Mouse (Mus musculus) CH12.LX (cell line): ENCODE data around the gene Pram1. TPM values are rescaled to one million over a fixed set of nuclear protein-coding genes. Genes with fewer than 3 reads are reported as not detected.

Experiments used
- DNase-seq: peaks from one replicate; pipeline ENCODE4 v3.0.0-alpha.2; 2013; ENCODE audit errors: extremely low read depth
- H3K27ac ChIP-seq: 2 replicates; pipeline ENCODE4 v1.5.1; 2012; ENCODE audit warnings: low read depth, mild to moderate bottlenecking, control low read depth, moderate library complexity; ENCODE audit not compliant: insufficient read depth
- H3K27me3 ChIP-seq: replicated peaks from 2 replicates; pipeline ENCODE3; 2012; ENCODE audit warnings: inconsistent platforms
- H3K36me3 ChIP-seq, 2 experiments: replicated peaks in 1 of 2; 2 replicates each; pipeline versions ENCODE3 to v1.6.1; 2012; ENCODE audit warnings: inconsistent platforms in 1 of 2, low read length in 1 of 2, mild to moderate bottlenecking in 1 of 2, mixed read lengths in 1 of 2, moderate library complexity in 1 of 2; ENCODE audit not compliant: control insufficient read depth in 1 of 2, insufficient read depth in 1 of 2
- H3K4me1 ChIP-seq, 2 experiments: 2 replicates each; pipeline ENCODE4 v1.6.1; 2012; ENCODE audit warnings: inconsistent platforms in 1 of 2, moderate library complexity in 1 of 2; ENCODE audit not compliant: insufficient read depth in 2 of 2, control insufficient read depth in 1 of 2
- H3K4me2 ChIP-seq: 2 replicates; pipeline ENCODE4 v1.6.1; 2012; ENCODE audit warnings: low read depth, mild to moderate bottlenecking, control low read depth; ENCODE audit not compliant: poor library complexity, insufficient read depth, severe bottlenecking
- H3K4me3 ChIP-seq, 3 experiments: fragments of 150-350 bp in 1 of 3; sonication (generic) in 1 of 3; replicated peaks in 1 of 3; 2 replicates each; pipeline versions ENCODE3 to v1.5.1; 2011 to 2012; ENCODE audit warnings: low read depth in 2 of 3, low read length in 2 of 3, mild to moderate bottlenecking in 2 of 3, moderate library complexity in 2 of 3, control low read depth in 1 of 3, improper control_type of control experiment in 1 of 3, inconsistent platforms in 1 of 3, mixed read lengths in 1 of 3; ENCODE audit not compliant: poor library complexity in 1 of 3
- H3K79me2 ChIP-seq: replicated peaks from 2 replicates; pipeline ENCODE4 v1.6.1; 2012; ENCODE audit warnings: mild to moderate bottlenecking, moderate library complexity; ENCODE audit not compliant: control insufficient read depth, poor library complexity, insufficient read depth, severe bottlenecking; ENCODE audit errors: extremely low read depth
- H3K9ac ChIP-seq: 2 replicates; pipeline ENCODE4 v1.6.1; 2012; ENCODE audit warnings: low read depth, mild to moderate bottlenecking, control low read depth, moderate library complexity; ENCODE audit not compliant: insufficient read depth
- H3K9me3 ChIP-seq: replicated peaks from 2 replicates; pipeline ENCODE3; 2012; ENCODE audit warnings: low read length, inconsistent platforms, mixed read lengths
- CHD1 ChIP-seq: IDR thresholded peaks from 2 replicates; pipeline ENCODE4 v1.6.1; 2012; ENCODE audit warnings: low read depth, low read length, improper control_type of control experiment, inconsistent platforms
- CHD2 ChIP-seq: IDR thresholded peaks from 2 replicates; pipeline ENCODE4 v1.6.1; 2011; ENCODE audit warnings: low read length, improper control_type of control experiment
- CTCF ChIP-seq, 2 experiments: IDR thresholded peaks in 1 of 2; conservative IDR thresholded peaks in 1 of 2; 2 replicates each; pipeline ENCODE4 v1.5.1; 2011 to 2012; ENCODE audit warnings: low read depth in 2 of 2, low read length in 2 of 2, improper control_type of control experiment in 1 of 2, inconsistent platforms in 1 of 2, mild to moderate bottlenecking in 1 of 2, moderate library complexity in 1 of 2
- ELF1 ChIP-seq: IDR thresholded peaks from 2 replicates; pipeline ENCODE4 v1.6.1; 2014; ENCODE audit warnings: low read depth, mild to moderate bottlenecking, inconsistent platforms, low read length, improper control_type of control experiment
- GABPA ChIP-seq: IDR thresholded peaks from 2 replicates; pipeline ENCODE4 v1.6.1; 2012; ENCODE audit warnings: low read depth, low read length, improper control_type of control experiment, inconsistent platforms; ENCODE audit not compliant: insufficient replicate concordance
- IRF4 ChIP-seq: IDR thresholded peaks from 2 replicates; pipeline ENCODE4 v1.6.1; 2014; ENCODE audit warnings: low read depth, mild to moderate bottlenecking, inconsistent platforms, low read length, improper control_type of control experiment
- KAT2A ChIP-seq: IDR thresholded peaks from 2 replicates; pipeline ENCODE4 v1.6.1; 2012; ENCODE audit warnings: low read length, improper control_type of control experiment, inconsistent platforms; ENCODE audit not compliant: insufficient replicate concordance
- MAZ ChIP-seq: IDR thresholded peaks from 2 replicates; pipeline ENCODE4 v1.6.1; 2012; ENCODE audit warnings: low read depth, mild to moderate bottlenecking, inconsistent platforms, low read length, improper control_type of control experiment, moderate library complexity
- MEF2A ChIP-seq: IDR thresholded peaks from 2 replicates; pipeline ENCODE4 v1.6.1; 2014; ENCODE audit warnings: low read depth, mild to moderate bottlenecking, inconsistent platforms, low read length, improper control_type of control experiment, borderline replicate concordance
- MXI1 ChIP-seq: IDR thresholded peaks from 2 replicates; pipeline ENCODE4 v1.6.1; 2011; ENCODE audit warnings: mild to moderate bottlenecking, low read depth, low read length, improper control_type of control experiment
- NELFE ChIP-seq: IDR thresholded peaks from 2 replicates; pipeline ENCODE4 v1.6.1; 2011; ENCODE audit warnings: low read depth, low read length, improper control_type of control experiment
- NRF1 ChIP-seq: IDR thresholded peaks from 2 replicates; pipeline ENCODE4 v1.6.1; 2014; ENCODE audit warnings: low read depth, mild to moderate bottlenecking, inconsistent platforms, low read length, improper control_type of control experiment, moderate library complexity
- PAX5 ChIP-seq: IDR thresholded peaks from 2 replicates; pipeline ENCODE4 v1.6.1; 2012; ENCODE audit warnings: low read length, inconsistent platforms, mixed read lengths
- POLR2A ChIP-seq: IDR thresholded peaks from 2 replicates; pipeline ENCODE4 v1.6.1; 2011; ENCODE audit warnings: low read depth, mild to moderate bottlenecking, improper control_type of control experiment, low read length
- RAD21 ChIP-seq: IDR thresholded peaks from 2 replicates; pipeline ENCODE4 v1.6.1; 2011; ENCODE audit warnings: low read depth, mild to moderate bottlenecking, low read length, improper control_type of control experiment, moderate library complexity
- SIN3A ChIP-seq: IDR thresholded peaks from 2 replicates; pipeline ENCODE4 v1.6.1; 2012; ENCODE audit warnings: low read length, improper control_type of control experiment, inconsistent platforms
- SMC3 ChIP-seq: IDR thresholded peaks from 2 replicates; pipeline ENCODE4 v1.6.1; 2011; ENCODE audit warnings: low read depth, low read length, improper control_type of control experiment
- TBP ChIP-seq: conservative IDR thresholded peaks from 2 replicates; pipeline ENCODE4 v1.6.1; 2011; ENCODE audit warnings: low read depth, low read length, improper control_type of control experiment
- TCF12 ChIP-seq: IDR thresholded peaks from 2 replicates; pipeline ENCODE4 v1.6.1; 2014; ENCODE audit warnings: low read depth, mild to moderate bottlenecking, inconsistent platforms, low read length, improper control_type of control experiment
- USF2 ChIP-seq: conservative IDR thresholded peaks from 2 replicates; pipeline ENCODE4 v1.6.1; 2011; ENCODE audit warnings: low read depth, low read length, improper control_type of control experiment
- ZC3H11A ChIP-seq: IDR thresholded peaks from 2 replicates; pipeline ENCODE4 v1.6.1; 2012; ENCODE audit warnings: low read depth, mild to moderate bottlenecking, inconsistent platforms, low read length, improper control_type of control experiment
- ZKSCAN1 ChIP-seq: IDR thresholded peaks from 2 replicates; pipeline ENCODE4 v1.6.1; 2012; ENCODE audit warnings: low read depth, inconsistent platforms, low read length, improper control_type of control experiment, borderline replicate concordance
- ZMIZ1 ChIP-seq: IDR thresholded peaks from 2 replicates; pipeline ENCODE4 v1.6.1; 2012; ENCODE audit warnings: low read depth, mild to moderate bottlenecking, inconsistent platforms, low read length, improper control_type of control experiment
- ZNF384 ChIP-seq: IDR thresholded peaks from 2 replicates; pipeline ENCODE4 v1.6.1; 2012; ENCODE audit warnings: low read depth, low read length, improper control_type of control experiment, inconsistent platforms
- dilution Hi-C: fragments of 300-500 bp; cut with MboI; formaldehyde crosslinking; loops from 2 replicates; pipeline ENCODE4 v1.14.3; 2020; ENCODE audit warnings: low sequenced_read_pairs; ENCODE audit not compliant: extremely low pct_unique_long_range_greater_than_20kb, extremely low pct_ligation_motif_present
- in situ Hi-C: fragments of 300-500 bp; cut with MboI; formaldehyde crosslinking; loops from 3 replicates; pipeline ENCODE4 v1.14.3; 2019; ENCODE audit warnings: low sequenced_read_pairs, low pct_ligation_motif_present, low pct_unique_long_range_greater_than_20kb, mixed read lengths
- polyA plus RNA-seq: library from polyadenylated mRNA; unstranded; fragments of >175 nt; gene quantifications from 2 replicates; pipeline ENCODE4 v1.2.1, GENCODE M21; 2012; ENCODE audit warnings: low read depth; ENCODE audit not compliant: insufficient read length
- total RNA-seq, 2 experiments: library from RNA; depleted of rRNA; stranded (reverse); fragments of 300-350 nt in 1 of 2; fragments of >200 nt in 1 of 2; gene quantifications; 2 replicates each; pipeline ENCODE4 v1.2.3; 2012 to 2014

Pram1 gene
- total and polyA plus RNA-seq, 3 experiments, result 0.21 to 1.1 (median 0.38) TPM

- H3K27ac ChIP-seq, result no peak overlapping the region
- DNase-seq, result no peak
- no peak for TF ChIP-seq SIN3A
- no peak for TF ChIP-seq ZNF384
- TF ChIP-seq CHD1, result no peak
- TF ChIP-seq PAX5, result no peak
- no peak for TF ChIP-seq GABPA
- no peak for TF ChIP-seq TBP
- no peak for TF ChIP-seq RAD21
- no peak for TF ChIP-seq ZKSCAN1
- TF ChIP-seq TCF12, result no peak
- no peak for TF ChIP-seq POLR2A
- no peak for TF ChIP-seq CHD2
- TF ChIP-seq MXI1, result no peak
- no peak for TF ChIP-seq NRF1
- H3K79me2 ChIP-seq, result no peaks in the 10 kb centered on the region
- peaks cover 65 to 97% of the 10 kb centered on the region in 2 experiments for H3K36me3 ChIP-seq
- dilution Hi-C loops, result no loop called here
- H3K9me3 ChIP-seq, result no peaks in the 10 kb centered on the region
- H3K4me2 ChIP-seq, result no peak overlapping the region
- in situ Hi-C loops, result no loop called here
- H3K4me3 ChIP-seq, result no peak overlapping the region
- no peak overlapping the region for H3K9ac ChIP-seq
- peaks cover 0 to 16% of the 10 kb centered on the region in 2 experiments; a peak in 2 of 4 replicates for H3K4me1 ChIP-seq
- no peaks in the 10 kb centered on the region for H3K27me3 ChIP-seq
Measured at GRCm38 (mm10) chr17:33645073-33645472, 7.2 kb downstream of the Pram1 start.

GRCm38 (mm10) chr17:33649781-33650475 lies 12.1 kb downstream of the Pram1 start:
- Histone ChIP-seq H3K36me3 (peaks cover 76 to 95% of the 10 kb centered on the region in 2 experiments), H3K27ac (no peak overlapping the region), H3K9ac (no peak overlapping the region), H3K4me1 (peaks cover 0 to 2% of the 10 kb centered on the region in 2 experiments; a peak in 1 of 4 replicates), H3K4me2 (no peak overlapping the region), H3K4me3 (no peak overlapping the region), H3K27me3 (no peaks in the 10 kb centered on the region), H3K9me3 (no peaks in the 10 kb centered on the region), H3K79me2 (peaks cover 5% of the 10 kb centered on the region)
- in situ Hi-C loops, result no loop called here
- dilution Hi-C loops, result no loop called here
- TF ChIP-seq TBP (no peak), PAX5 (no peak), IRF4 (no peak), USF2 (no peak), CTCF (conservative IDR thresholded peaks at IDR 0.05 in 1 of 2, IDR thresholded peaks at IDR 0.05 in 1 of 2; ENCODE audit: low read depth in 2 of 2, low read length in 2 of 2) (no peak), KAT2A (no peak), ELF1 (no peak), MEF2A (no peak), ZMIZ1 (no peak), ZC3H11A (no peak), MAZ (no peak), NELFE (no peak), SIN3A (no peak), SMC3 (no peak), ZKSCAN1 (no peak)
- no peak for DNase-seq
